Mouse (Mus musculus) neural tube, embryonic 11.5 days (tissue): ENCODE measurements around the gene Phactr3. TPM values are rescaled to one million over a fixed set of nuclear protein-coding genes. Genes with fewer than 3 reads are reported as not detected.
A peak's percentile ranks its signal among the peaks of the same experiment; 100 is the strongest.

Experiments used
- ATAC-seq: fragments of 200-750 bp; cut with Nextera tagmentation; 2 replicates; pipeline ENCODE4 v1.8.0; 2017; ENCODE audit warnings: moderate number of reproducible peaks, mild to moderate bottlenecking, moderate TSS enrichment, moderate library complexity; ENCODE audit not compliant: insufficient read depth, low FRiP score, low TSS enrichment
- DNase-seq: peaks from one replicate; pipeline ENCODE4 v3.0.0-alpha.2; 2015; ENCODE audit warnings: low spot score
- H3K27ac ChIP-seq: fragments of 300-500 bp; sonication (generic); 2 replicates; pipeline ENCODE4 v1.5.1; 2014; ENCODE audit warnings: low read depth, mild to moderate bottlenecking, low read length
- H3K27me3 ChIP-seq: fragments of 300-500 bp; sonication (generic); 2 replicates; pipeline ENCODE4 v1.6.1; 2014; ENCODE audit warnings: mild to moderate bottlenecking, low read length, mixed read lengths; ENCODE audit not compliant: control insufficient read depth, insufficient read depth
- H3K36me3 ChIP-seq: fragments of 300-500 bp; sonication (generic); 2 replicates; pipeline ENCODE4 v1.6.1; 2014; ENCODE audit warnings: mild to moderate bottlenecking, low read length, moderate library complexity, mixed read lengths; ENCODE audit not compliant: control insufficient read depth, insufficient read depth
- H3K4me1 ChIP-seq: fragments of 300-500 bp; sonication (generic); 2 replicates; pipeline ENCODE4 v1.6.1; 2014; ENCODE audit warnings: low read length, mixed read lengths; ENCODE audit not compliant: control insufficient read depth, insufficient read depth
- H3K4me2 ChIP-seq: fragments of 300-500 bp; sonication (generic); 2 replicates; pipeline ENCODE4 v1.6.1; 2014; ENCODE audit warnings: low read depth, mild to moderate bottlenecking, moderate library complexity
- H3K4me3 ChIP-seq: fragments of 300-500 bp; sonication (generic); 2 replicates; pipeline ENCODE4 v1.5.1; 2014; ENCODE audit warnings: low read depth, low read length
- H3K9ac ChIP-seq: fragments of 300-500 bp; sonication (generic); 2 replicates; pipeline ENCODE4 v1.6.1; 2014; ENCODE audit warnings: mild to moderate bottlenecking, low read length
- H3K9me3 ChIP-seq: fragments of 300-500 bp; sonication (generic); 2 replicates; pipeline ENCODE4 v1.6.1; 2016; ENCODE audit warnings: low read length; ENCODE audit not compliant: control insufficient read depth
- WGBS: fragments of 180-500 bp; shearing (Covaris S2); extraction: QIAGEN DNeasy Blood & Tissue Kit; methylation state at CpG from one replicate; pipeline ENCODE4 v1.1.7; 2014; 5-methylcytosine and 5-hydroxymethylcytosine counted together
- polyA plus RNA-seq: library from polyadenylated mRNA; unstranded; fragments of >200 nt; fragmentation: Nextera tagmentation; extraction: Ambion mirVana; gene quantifications from 2 replicates; pipeline ENCODE4 v1.2.1, GENCODE M21; 2014

Gene Phactr3
- polyA plus RNA-seq, 1 experiment from 2014 or later = 14.7 TPM

- 69% methylated on average over 4 of the region's 4 CpGs for WGBS
Measured at GRCm38 (mm10) chr2:178218461-178218860, 99.7 kb downstream of the Phactr3 start.

DNA sequence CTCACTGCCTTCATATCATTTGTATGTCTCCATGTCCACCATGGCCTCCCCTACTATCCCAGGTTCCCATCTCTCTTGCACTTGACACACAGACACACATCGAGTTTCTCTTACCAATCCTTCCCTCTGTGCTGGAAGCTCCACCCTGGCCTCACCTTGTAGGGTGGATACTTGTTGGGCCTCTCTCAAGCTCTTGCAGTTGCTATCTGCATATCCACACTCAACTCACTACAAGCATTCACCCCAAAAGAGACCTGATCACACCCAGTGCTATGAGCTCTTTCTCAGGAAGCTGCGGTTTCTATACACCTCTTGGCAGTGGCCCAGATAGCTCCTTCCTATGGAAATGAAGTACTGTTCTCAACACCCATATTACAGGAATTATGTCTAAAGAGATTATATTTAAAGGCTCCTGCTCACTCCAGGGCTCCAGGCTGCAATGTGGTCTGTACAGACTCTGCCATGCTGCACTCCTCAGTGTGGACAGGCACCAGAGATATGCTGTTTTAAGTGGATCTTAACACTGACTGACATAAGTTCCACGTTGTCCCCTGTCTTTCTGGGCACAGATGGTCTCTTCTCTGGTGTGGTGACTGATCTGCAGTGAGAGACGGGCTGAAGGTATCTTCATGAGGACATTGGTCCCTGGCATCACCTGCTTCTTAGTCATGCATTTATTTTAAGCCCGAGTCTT lies 100.8 kb downstream of the Phactr3 start:
- Histone ChIP-seq H3K36me3 (no peaks in the 10 kb centered on the region), H3K9me3 (no peaks in the 10 kb centered on the region), H3K27ac (no peak overlapping the region), H3K27me3 (no peaks in the 10 kb centered on the region), H3K9ac (no peak overlapping the region), H3K4me3 (no peak overlapping the region), H3K4me1 (no peaks in the 10 kb centered on the region), H3K4me2 (no peak overlapping the region)
- ATAC-seq = no peak
- WGBS = 83% methylated on average over 5 of the region's 5 CpGs
- DNase-seq = no peak

More at GRCm38 (mm10) chr2:178218461-178218860, 99.7 kb downstream of the Phactr3 start:
- H3K4me3 ChIP-seq = no peak overlapping the region
- no peaks in the 10 kb centered on the region for H3K9me3 ChIP-seq
- H3K27ac ChIP-seq = no peak overlapping the region
- ATAC-seq (no peak), DNase-seq (no peak)
- no peaks in the 10 kb centered on the region for H3K4me1 ChIP-seq
- no peaks in the 10 kb centered on the region for H3K27me3 ChIP-seq
- no peak overlapping the region for H3K9ac ChIP-seq
- H3K36me3 ChIP-seq = no peaks in the 10 kb centered on the region
- H3K4me2 ChIP-seq = no peak overlapping the region

DNA sequence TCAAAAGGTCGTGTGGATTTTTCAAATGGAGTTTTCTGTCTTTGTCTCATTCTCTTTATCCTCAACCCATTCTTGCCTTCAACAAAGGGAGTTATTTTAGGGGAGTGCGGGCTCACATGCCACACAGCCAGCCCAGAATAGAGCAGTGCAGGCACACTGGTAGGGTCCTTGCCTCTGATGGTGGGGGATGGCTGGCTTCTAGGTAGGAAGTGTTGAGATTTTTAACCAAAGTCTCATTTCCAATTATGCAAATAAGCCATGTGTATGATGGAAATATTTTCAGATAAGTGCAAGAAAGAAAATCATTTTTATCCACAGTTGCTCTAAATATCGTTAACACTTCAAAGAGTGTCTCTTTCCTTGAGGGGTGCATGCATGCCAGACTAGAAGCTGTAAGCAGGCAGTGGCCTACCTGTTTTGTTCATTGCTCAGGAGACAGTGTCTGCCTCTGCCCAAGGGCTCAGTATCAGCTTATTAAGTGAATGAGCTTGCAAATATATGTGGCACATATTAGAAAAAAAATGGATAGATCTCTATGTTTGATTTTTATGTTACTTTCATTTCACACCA lies 101.5 kb downstream of the Phactr3 start:
- H3K9ac ChIP-seq = no peak overlapping the region
- no peaks in the 10 kb centered on the region for H3K4me1 ChIP-seq
- no peak overlapping the region for H3K27ac ChIP-seq
- H3K4me3 ChIP-seq = no peak overlapping the region
- no peak for ATAC-seq
- no peaks in the 10 kb centered on the region for H3K36me3 ChIP-seq
- no peak overlapping the region for H3K4me2 ChIP-seq
- DNase-seq = no peak
- no peaks in the 10 kb centered on the region for H3K9me3 ChIP-seq
- WGBS = 74% methylated on average over 3 of the region's 3 CpGs
- H3K27me3 ChIP-seq = no peaks in the 10 kb centered on the region

DNA sequence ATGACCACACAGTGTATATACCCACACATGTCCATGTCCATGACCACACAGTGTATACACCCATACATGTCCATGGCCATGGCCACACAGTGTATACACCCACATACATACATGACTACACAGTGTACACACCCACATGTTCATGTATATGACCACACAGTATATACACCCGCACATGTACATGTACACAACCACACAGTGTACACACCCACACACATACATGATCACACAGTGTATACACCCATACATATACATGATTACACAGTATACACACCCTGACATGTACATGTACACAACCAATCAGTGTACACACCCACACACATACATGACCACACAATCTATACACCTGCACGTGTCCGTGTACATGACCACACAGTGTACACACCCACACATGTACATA lies 102.2 kb downstream of the Phactr3 start:
- H3K4me2 ChIP-seq = no peak overlapping the region
- no peaks in the 10 kb centered on the region for H3K9me3 ChIP-seq
- no peaks in the 10 kb centered on the region for H3K27me3 ChIP-seq
- no peak overlapping the region for H3K9ac ChIP-seq
- 91% methylated on average over 3 of the region's 3 CpGs for WGBS
- no peak overlapping the region for H3K27ac ChIP-seq
- no peak overlapping the region for H3K4me3 ChIP-seq
- peak; percentile 50; the same call in 1 of the 2 replicates for ATAC-seq
- no peak for DNase-seq
- H3K36me3 ChIP-seq = no peaks in the 10 kb centered on the region
- H3K4me1 ChIP-seq = no peaks in the 10 kb centered on the region

GRCm38 (mm10) chr2:178229231-178229630 lies 110.5 kb downstream of the Phactr3 start:
- Histone ChIP-seq H3K4me2 (no peak overlapping the region), H3K27ac (no peak overlapping the region), H3K36me3 (no peaks in the 10 kb centered on the region), H3K27me3 (no peaks in the 10 kb centered on the region), H3K9me3 (0 out of 2 replicates have a peak, but pooled peaks cover 5% of the 10 kb centered on the region), H3K4me3 (no peak overlapping the region), H3K4me1 (no peaks in the 10 kb centered on the region), H3K9ac (no peak overlapping the region)
- DNase-seq = no peak
- WGBS = 87% methylated on average over 8 of the region's 8 CpGs
- ATAC-seq = no peak

DNA sequence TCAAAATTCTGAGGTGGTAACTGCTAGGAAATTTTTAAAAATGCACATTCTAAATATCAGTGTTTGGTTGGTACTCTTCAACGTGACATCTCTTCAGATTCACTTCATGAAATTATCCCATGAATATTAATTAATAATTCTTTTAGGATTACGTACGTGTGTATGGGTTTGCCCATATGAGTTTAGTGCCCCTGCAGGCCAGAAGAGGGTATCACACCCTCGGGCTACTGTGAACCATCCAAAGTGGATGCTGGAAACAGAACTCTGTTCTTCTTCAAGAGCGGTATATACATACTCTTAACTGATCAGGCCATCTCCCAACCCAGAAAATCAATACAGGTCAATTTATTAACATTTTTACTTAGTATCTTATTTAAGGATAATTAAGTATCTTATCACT lies 114.7 kb downstream of the Phactr3 start:
- Histone ChIP-seq H3K4me1 (no peaks in the 10 kb centered on the region), H3K27me3 (no peaks in the 10 kb centered on the region), H3K4me3 (no peak overlapping the region), H3K9me3 (0 out of 2 replicates have a peak, but pooled peaks cover 5% of the 10 kb centered on the region), H3K4me2 (no peak overlapping the region), H3K9ac (no peak overlapping the region), H3K27ac (no peak overlapping the region), H3K36me3 (no peaks in the 10 kb centered on the region)
- ATAC-seq (no peak), DNase-seq (no peak)
- WGBS = 79% methylated on average over 5 of the region's 5 CpGs

DNA sequence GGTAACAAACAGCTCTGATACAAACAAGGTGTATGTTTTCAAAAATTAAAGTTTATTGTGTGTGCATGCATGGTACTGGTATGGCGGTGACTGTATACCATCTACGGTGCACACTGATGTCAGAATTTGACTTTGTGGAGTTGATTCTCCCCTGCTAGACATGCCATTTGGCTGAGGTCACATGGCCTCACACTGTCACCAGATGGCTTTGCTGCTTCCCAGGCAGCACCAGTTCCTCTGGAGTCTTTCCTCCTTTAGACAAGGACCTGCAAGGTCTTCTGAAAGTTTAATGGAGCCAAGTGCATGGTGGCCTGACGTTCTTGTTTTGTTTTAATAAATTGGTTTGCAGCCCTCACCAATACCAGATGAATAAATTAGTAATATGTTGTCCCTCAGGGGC lies 118.3 kb downstream of the Phactr3 start:
- H3K36me3 ChIP-seq = no peaks in the 10 kb centered on the region
- no peaks in the 10 kb centered on the region for H3K9me3 ChIP-seq
- no peak overlapping the region for H3K9ac ChIP-seq
- H3K27me3 ChIP-seq = no peaks in the 10 kb centered on the region
- no peak for DNase-seq
- ATAC-seq = no peak
- WGBS = 71% methylated on average over 3 of the region's 3 CpGs
- no peak overlapping the region for H3K4me3 ChIP-seq
- H3K4me2 ChIP-seq = no peak overlapping the region
- no peak overlapping the region for H3K27ac ChIP-seq
- 0 out of 2 replicates have a peak, but pooled peaks cover 4% of the 10 kb centered on the region for H3K4me1 ChIP-seq

DNA sequence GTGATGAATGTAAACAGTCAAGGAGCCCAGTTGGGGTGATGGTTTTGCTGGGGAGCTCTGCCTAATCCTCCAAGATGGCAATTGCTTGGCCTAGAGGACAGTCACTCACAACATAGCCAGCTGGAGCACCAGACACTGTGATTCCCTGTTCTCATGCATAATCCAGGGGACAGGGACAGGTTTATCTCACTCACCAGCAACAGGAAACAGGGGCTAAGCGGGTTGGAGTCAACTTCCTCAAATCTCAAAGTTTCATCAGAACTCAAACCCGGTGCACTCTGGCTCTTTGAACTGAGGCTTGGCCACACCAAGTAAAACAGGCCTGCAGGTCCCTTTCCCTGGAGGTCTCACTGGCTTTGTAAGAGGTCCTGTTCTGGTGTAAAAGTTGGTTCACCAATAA lies 119.7 kb downstream of the Phactr3 start:
- no peak for ATAC-seq
- 82% methylated on average over 2 of the region's 2 CpGs for WGBS
- H3K27ac ChIP-seq = no peak overlapping the region
- no peak overlapping the region for H3K9ac ChIP-seq
- H3K9me3 ChIP-seq = no peaks in the 10 kb centered on the region
- 0 out of 2 replicates have a peak, but pooled peaks cover 4% of the 10 kb centered on the region for H3K4me1 ChIP-seq
- H3K4me2 ChIP-seq = no peak overlapping the region
- H3K4me3 ChIP-seq = no peak overlapping the region
- H3K36me3 ChIP-seq = no peaks in the 10 kb centered on the region
- H3K27me3 ChIP-seq = no peaks in the 10 kb centered on the region
- DNase-seq = no peak

GRCm38 (mm10) chr2:178240886-178241285 lies 122.1 kb downstream of the Phactr3 start:
- Histone ChIP-seq H3K9me3 (no peaks in the 10 kb centered on the region), H3K36me3 (no peaks in the 10 kb centered on the region), H3K4me2 (no peak overlapping the region), H3K27me3 (no peaks in the 10 kb centered on the region), H3K27ac (no peak overlapping the region), H3K4me1 (0 out of 2 replicates have a peak, but pooled peaks cover 4% of the 10 kb centered on the region), H3K4me3 (no peak overlapping the region), H3K9ac (no peak overlapping the region)
- ATAC-seq (no peak), DNase-seq (no peak)
- WGBS = 58% methylated on average over 8 of the region's 8 CpGs
